14 mouse cellular contexts compared by ENCODE assay signal in the genomic region with DNA sequence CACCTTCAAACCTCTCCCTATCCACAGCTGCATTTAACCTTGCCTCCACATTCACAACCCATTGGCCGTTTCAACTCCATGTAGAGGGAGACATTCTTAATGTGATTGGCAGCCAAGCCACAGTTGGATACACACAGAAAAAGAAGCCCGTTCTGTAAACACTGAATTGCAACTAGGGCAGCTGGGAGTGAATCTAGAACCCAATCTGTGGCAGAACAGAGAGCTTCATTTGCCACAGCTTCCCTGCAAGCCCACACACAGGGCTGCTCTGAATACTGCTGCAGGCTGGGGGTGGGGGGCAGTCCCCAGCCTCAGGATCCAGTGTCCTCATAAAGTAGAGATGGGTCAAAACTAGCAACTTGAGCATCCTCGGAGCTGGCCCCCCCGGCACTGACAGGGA. TPM values are rescaled to one million over a fixed set of nuclear protein-coding genes. Genes with fewer than 3 reads are reported as not detected.
DNase-seq lines count a peak whose midpoint lies in the region; ATAC-seq and TF ChIP-seq lines count a peak whose summit lies in the region.
"Had no signal": no experiment of that assay in that cellular context is flagged by ENCODE, and none has a peak within 500 bp of the region (broad histone marks: within the 10 kb centered on the region; RNA-seq: fewer than 3 reads in every experiment).

No protein-coding gene starts in this region.

- peak overlapping the region; percentile 92 for H3K4me2 ChIP-seq in heart, embryonic 13.5 days
- H3K4me2 ChIP-seq: intestine, embryonic 15.5 days had no signal

- TF ChIP-seq CTCF in heart, adult 2 months (IDR thresholded peaks at IDR 0.05): no peak

- H3K9ac ChIP-seq in heart, embryonic 13.5 days: no peak overlapping the region
- H3K9ac ChIP-seq in heart, adult 2 months (ENCODE audit: low read depth, low read length): no peak overlapping the region
- H3K9ac ChIP-seq: intestine, embryonic 15.5 days had no signal

- no peak for ATAC-seq in heart, embryonic 13.5 days (ENCODE audit: extremely low read depth, insufficient number of reproducible peaks, low FRiP score, low TSS enrichment)
- ATAC-seq in inflammation-experienced regulatory T-cells, adult 6 months: no peak
- ATAC-seq: intestine, embryonic 15.5 days; Patski had no signal

- no peak overlapping the region for H3K4me3 ChIP-seq in heart, embryonic 13.5 days
- H3K4me3 ChIP-seq in heart, adult 2 months: no peak overlapping the region
- H3K4me3 ChIP-seq: intestine, embryonic 15.5 days; megakaryocyte, embryonic 14.5 days had no signal

- peaks cover 2% of the 10 kb centered on the region; the same call in 1 of the 2 replicates for H3K79me2 ChIP-seq in heart, adult 2 months (replicated peaks; ENCODE audit: control insufficient read depth, insufficient read depth, low read length)

- 87% methylated on average over 4 of the region's 4 CpGs for WGBS in heart, embryonic 13.5 days
- WGBS in heart, adult 2 months: 88% methylated on average over 4 of the region's 4 CpGs

- intact Hi-C loops in heart, adult 2 months (cut with DNase I): no loop called here

- no peaks in the 10 kb centered on the region for H3K9me3 ChIP-seq in heart, embryonic 13.5 days
- H3K9me3 ChIP-seq: intestine, embryonic 15.5 days; megakaryocyte, embryonic 14.5 days had no signal

- no peak for TF ChIP-seq EP300 in heart, adult 2 months (IDR thresholded peaks at IDR 0.05; ENCODE audit: insufficient read depth, low read depth, low read length)

- H3K27me3 ChIP-seq in heart, embryonic 13.5 days (replicated peaks): no peaks in the 10 kb centered on the region
- no peaks in the 10 kb centered on the region for H3K27me3 ChIP-seq in heart, adult 2 months (ENCODE audit: control insufficient read depth, insufficient read depth, low read length)
- H3K27me3 ChIP-seq: intestine, embryonic 15.5 days; Patski had no signal

- TF ChIP-seq POLR2A in heart, adult 2 months (IDR thresholded peaks at IDR 0.05; ENCODE audit: insufficient read depth, low read depth, low read length): no peak

- no peak overlapping the region for H3K27ac ChIP-seq in heart, embryonic 13.5 days (replicated peaks)
- H3K27ac ChIP-seq in heart, adult 2 months: no peak overlapping the region; the same call in 1 of the 2 replicates
- H3K27ac ChIP-seq: intestine, embryonic 15.5 days; stomach, postnatal 0 days had no signal

- DNase-seq in cerebellum, adult 11-12 months: peak; percentile 39
- DNase-seq in cerebellum, postnatal 14 days: no peak
- DNase-seq in heart, adult 2 months: no peak
- peak; percentile 56 for DNase-seq in right cerebral cortex, adult 18-20 months
- no peak for DNase-seq in right cerebral cortex, postnatal 4 days
- no peak for DNase-seq in adrenal gland, postnatal 14 days
- DNase-seq: gastrocnemius, postnatal 14 days; left cerebral cortex, postnatal 4 days had no signal

- peaks cover 6% of the 10 kb centered on the region; the same call in 1 of the 2 replicates for H3K36me3 ChIP-seq in heart, embryonic 13.5 days
- H3K36me3 ChIP-seq in heart, adult 2 months (ENCODE audit: control insufficient read depth, insufficient read depth, low read length): peaks cover 6% of the 10 kb centered on the region
- H3K36me3 ChIP-seq: intestine, embryonic 15.5 days had no signal

- H3K4me1 ChIP-seq in heart, embryonic 13.5 days: peaks cover 73% of the 10 kb centered on the region
- peaks cover 23% of the 10 kb centered on the region for H3K4me1 ChIP-seq in heart, adult 2 months (ENCODE audit: control insufficient read depth, insufficient read depth, low read length)

RNA-seq across cellular contexts. Expression of gene Tmcc2, which starts 4.8 kb away (rescaled TPM):
- polyA plus RNA-seq in heart, embryonic 13.5 days (2015; fragmentation: Nextera tagmentation; extraction: Ambion mirVana): 31.5 and 35.8 TPM in 2 replicates
- total RNA-seq in heart, adult 2 months (2021): 10 to 100 TPM; 21.9 to 25.4 TPM
- 17.5 and 19.4 TPM in 2 replicates for polyA plus RNA-seq in heart, adult 2 months (2012; rRNA removed)
- 12.1 and 26.9 TPM in 2 replicates for total RNA-seq in adrenal gland, postnatal 14 days (2021)
- 1 to 10 TPM in 2 of 3 experiments, under 1 TPM in 1; 0.39 to 1.2 (median 1.2) TPM for polyA plus RNA-seq in inflammation-experienced regulatory T-cells, adult 6 months (2017; shearing (Covaris generic))

RNA-seq across cellular contexts. Expression of gene Dstyk, which starts 31.1 kb away (rescaled TPM):
- polyA plus RNA-seq in heart, embryonic 13.5 days (2015; fragmentation: Nextera tagmentation; extraction: Ambion mirVana): 8.5 and 9.1 TPM in 2 replicates
- total RNA-seq in heart, adult 2 months (2021): 10 to 100 TPM; 14.6 to 16.0 TPM
- polyA plus RNA-seq in heart, adult 2 months (2012; rRNA removed): 8.9 and 24.1 TPM in 2 replicates
- 20.1 and 23.2 TPM in 2 replicates for total RNA-seq in adrenal gland, postnatal 14 days (2021)
- polyA plus RNA-seq in inflammation-experienced regulatory T-cells, adult 6 months (2017; shearing (Covaris generic)): 1 to 10 TPM; 1.7 to 9.0 (median 5.9) TPM

Comparison
In these comparisons a context has a peak if more than half of its experiments do, and no peak if none do; other contexts are left out.
1. DNase-seq: peak in cerebellum, adult 11-12 months (single experiment) and right cerebral cortex, adult 18-20 months (single experiment); none in cerebellum, postnatal 14 days (0 of 2), heart, adult 2 months (0 of 2), right cerebral cortex, postnatal 4 days (single experiment) and adrenal gland, postnatal 14 days (single experiment).